Mouse (Mus musculus) liver (tissue): ENCODE measurements at regions not wholly inside any gene's neighbourhood (a gene's known extent, or its start where the extent isn't known, plus 50 kb on each side); places are given as distances from the start of the nearest gene placed in this dataset.
"Not testable (repeated sequence)": the region's sequence is repeated elsewhere in the genome, so short reads cannot be mapped to it uniquely, and the experiment has no call there.

Experiments used
- DNase-seq: peaks from one replicate; pipeline ENCODE4 v3.0.0-alpha.2; 2020; ENCODE audit warnings: mixed read lengths

DNA sequence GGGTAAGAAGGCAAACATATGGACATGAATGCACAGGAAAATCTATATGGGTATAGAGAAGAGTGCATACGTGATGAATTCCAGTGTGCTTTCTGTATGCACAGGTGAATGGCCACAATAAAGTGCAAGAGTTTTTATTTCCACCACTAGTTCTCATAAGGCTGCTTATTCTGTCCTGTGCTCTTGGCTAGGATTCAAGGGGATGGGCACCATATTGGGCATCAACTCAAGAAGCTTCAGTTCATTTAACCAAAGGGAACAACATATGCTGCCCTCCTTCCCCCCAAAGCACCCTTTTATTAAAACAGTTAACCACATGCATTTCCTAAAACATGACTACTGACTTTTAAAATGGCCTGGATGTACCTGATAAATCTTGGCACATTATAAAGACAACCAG lies 356.2 kb downstream of the Fut8 start:
- no peak for DNase-seq

GRCm38 (mm10) chr12:77594657-77595056 lies 356.7 kb downstream of the Fut8 start:
- DNase-seq = no peak

- DNase-seq = no peak
These were observed 357.9 kb downstream of the Fut8 start for GRCm38 (mm10) chr12:77595821-77596220.

DNA sequence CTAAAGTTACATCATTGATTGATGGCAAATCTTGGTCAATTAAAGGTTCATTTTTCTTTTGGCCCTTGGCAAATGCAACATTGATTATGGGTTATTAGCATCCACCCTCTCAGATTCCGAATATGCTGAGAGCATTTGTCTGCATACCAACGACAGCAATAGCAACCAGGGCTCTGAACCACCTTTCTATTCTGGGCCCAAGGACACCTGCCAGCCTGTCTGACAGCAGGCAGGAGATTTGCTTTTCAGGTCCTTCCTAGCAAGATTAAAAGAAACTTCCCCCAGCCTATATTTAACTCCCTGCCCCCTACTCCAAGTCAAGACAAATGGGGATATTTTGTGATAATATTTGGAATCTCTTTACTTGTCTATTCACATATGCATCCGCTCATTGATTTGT lies 358.8 kb downstream of the Fut8 start:
- no peak for DNase-seq

- DNase-seq = peak; percentile 10
These were observed 359.9 kb downstream of the Fut8 start for GRCm38 (mm10) chr12:77597627-77598333.

DNA sequence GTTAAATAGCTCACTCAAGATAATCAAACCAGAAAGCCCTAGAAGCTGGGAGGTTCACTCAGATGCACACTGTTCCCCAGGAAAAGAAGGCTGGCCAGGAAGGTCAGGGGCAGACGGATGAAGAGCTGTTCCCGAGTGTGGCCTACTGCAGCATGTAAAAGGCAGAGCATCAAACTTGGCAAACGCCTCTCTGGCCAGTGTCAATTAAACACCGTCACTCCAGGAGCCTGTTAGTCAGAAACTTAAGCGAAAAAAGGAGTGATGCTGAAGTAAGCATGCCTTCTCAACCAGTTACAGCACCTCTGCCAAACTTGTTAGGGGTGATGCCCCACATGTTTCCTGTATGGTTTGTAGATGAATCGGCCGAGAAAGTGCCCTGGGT lies 360.4 kb downstream of the Fut8 start:
- DNase-seq = no peak

GRCm38 (mm10) chr12:77599391-77599790 lies 361.5 kb downstream of the Fut8 start:
- DNase-seq = no peak

DNA sequence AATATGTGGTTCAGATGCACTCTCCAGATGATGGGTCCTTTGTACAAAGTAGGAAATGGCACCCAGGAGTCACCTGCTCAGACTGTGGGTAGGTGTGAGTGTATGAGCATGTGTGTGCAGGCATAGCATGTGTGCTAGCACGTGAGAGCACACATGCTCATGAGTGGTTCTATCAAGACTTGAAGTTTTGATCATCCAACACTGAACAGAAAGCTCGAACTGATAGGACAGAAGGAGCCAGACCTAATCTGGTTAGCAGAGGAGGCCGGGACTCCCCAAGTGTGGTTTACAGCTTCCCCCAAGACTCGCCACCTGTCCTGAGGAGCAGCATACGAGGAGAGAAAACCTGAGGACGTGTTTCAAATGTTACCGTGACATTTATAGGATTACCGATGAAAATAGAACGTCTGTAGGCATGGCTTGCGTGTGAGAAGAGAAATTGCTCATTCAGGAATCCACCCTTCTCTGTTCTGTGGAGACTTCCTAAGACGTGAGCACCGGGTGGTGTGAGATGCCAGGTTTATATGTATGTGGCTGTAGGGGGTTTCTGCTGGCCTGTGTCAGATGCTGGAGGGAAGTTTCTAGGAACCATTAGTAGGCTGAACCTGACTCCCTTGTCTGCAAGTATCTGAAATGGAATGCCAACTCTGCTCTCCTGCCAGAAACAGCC lies 366.0 kb downstream of the Fut8 start:
- DNase-seq = no peak

DNA sequence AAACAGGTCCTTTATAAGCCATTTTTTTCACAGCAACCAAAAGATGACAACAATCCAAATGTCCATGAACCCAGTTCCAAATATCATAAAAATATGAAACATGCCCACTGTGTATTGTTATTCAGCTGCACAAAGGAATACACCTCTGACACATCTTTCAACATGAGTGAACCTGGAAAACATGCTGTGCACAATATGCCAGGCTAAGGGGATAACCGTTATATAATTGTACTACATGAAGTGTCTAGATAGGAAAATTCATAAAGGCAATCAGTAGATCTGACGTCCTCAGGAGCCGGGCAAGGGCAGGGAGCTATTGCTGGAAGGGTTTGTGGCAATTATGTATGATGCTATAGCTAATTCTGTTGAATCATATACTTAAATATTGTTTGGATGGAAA lies 379.6 kb downstream of the Fut8 start:
- no peak for DNase-seq

- no peak for DNase-seq
These were observed 384.3 kb downstream of the Fut8 start for GRCm38 (mm10) chr12:77622243-77622642.

DNA sequence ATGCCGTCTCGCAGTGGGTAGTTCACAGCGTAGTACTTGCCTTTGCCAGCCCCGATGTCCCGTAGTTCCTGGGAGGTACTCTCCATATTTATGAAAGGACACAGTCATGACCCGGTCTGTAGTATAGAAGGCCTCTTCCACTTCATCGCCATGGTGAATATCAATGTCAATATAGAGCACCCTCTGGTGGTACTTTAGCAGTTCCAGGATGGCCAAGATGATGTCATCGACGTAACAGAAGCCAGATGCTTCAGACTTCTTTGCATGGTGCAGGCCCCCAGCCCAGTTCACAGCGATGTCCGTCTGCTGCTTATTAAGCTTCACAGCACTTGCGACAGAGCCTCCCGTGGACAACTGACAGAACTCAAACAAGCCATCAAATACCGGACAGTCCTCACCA lies 386.4 kb downstream of the Fut8 start:
- not testable (repeated sequence) for DNase-seq

GRCm38 (mm10) chr12:77628358-77628850 lies 390.5 kb downstream of the Fut8 start:
- DNase-seq = no peak

DNA sequence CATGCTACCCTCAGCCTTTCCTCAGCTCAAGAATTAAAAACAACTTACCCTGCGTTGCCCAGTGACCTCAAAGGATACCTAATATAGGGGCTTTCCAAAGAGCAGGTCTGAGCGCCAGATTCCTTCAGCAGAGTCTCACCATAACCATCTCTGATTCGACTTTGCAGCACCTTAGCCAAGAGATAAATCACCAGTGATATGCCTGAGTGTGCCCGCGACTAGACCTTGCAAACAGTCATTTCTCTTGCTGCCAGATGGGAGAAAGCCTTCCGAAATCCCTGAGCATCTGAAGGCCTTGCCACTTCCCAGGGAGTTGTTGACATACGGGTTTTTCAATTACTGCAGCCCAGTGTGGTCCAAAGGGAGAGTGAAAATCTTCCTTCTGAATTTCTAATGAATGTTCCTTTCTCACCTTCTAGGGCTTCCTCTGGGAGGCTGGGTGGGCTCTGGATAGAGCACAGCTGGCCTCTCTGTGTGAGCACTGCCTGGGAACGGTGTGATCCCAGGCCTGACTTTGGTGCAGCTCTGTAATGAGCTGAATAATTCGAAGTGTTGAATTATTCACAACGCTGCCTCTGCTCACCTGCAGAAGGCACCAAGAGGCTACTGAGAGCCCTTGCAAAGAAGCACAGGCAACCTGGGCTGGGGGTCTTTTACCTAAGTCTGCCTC lies 396.2 kb downstream of the Fut8 start:
- no peak for DNase-seq

DNA sequence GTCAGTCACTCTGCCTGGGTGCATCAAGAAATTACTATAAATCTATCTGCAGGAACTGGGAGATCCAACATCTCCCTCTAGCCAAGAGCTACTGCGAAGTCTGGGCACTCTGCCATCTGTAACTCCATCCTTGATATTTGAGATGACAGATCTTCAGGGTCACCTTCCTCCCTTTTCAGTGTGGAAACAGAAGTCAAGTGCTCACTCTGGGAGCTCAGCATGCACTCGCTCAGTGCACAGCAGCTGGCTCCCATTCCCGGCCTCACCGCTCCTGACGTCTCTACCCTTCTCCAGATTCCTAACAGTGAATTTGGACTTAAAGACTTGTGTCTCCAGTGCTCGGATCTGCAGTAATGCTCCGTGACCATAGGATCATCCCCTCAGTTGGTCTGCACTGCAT lies 400.3 kb downstream of the Fut8 start:
- peak; percentile 5 for DNase-seq

GRCm38 (mm10) chr12:77642336-77642735 lies 404.4 kb downstream of the Fut8 start:
- no peak for DNase-seq

GRCm38 (mm10) chr12:77647841-77648240 lies 409.9 kb downstream of the Fut8 start:
- DNase-seq = no peak

GRCm38 (mm10) chr12:77654282-77654681 lies 416.4 kb downstream of the Fut8 start:
- no peak for DNase-seq

DNA sequence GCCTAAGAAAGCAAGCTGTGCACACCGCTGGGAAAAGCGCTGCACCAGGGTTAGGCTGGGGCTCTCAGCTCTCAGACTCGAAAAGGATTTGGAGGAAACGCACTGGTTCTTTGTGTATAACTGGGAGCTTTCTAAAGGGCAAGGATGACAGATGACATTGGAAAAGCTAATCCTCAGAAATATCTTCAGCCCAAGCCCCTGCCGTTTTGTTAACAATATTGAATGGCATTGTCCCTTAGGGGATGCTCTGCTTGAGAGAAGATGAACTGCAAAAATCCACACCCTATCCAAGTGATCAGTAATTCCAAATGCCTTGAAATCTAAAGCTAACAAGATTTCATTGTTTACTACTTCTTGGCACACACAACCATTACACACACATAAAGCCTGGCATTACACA lies 419.1 kb downstream of the Fut8 start:
- DNase-seq = no peak

DNA sequence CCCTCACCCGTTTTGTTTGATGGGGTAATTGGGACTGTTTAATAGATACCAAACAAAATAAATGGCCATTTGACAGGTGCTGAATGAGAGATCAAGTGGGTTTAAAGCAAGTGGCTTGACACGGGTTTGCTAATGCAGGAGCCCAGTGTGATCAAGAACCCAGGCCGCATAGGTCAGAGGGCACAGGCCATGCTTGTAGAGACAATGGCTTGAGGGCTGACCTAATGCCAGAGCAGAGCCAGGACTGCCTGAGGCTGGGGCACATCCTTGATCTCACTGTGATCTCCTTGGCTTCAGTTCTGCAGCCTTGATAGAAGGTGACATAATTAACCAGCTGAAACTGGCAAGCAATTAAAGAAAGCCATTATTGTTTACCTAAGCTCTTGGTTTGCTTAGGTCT lies 420.0 kb downstream of the Fut8 start:
- no peak for DNase-seq

GRCm38 (mm10) chr12:77663180-77663579 lies 425.3 kb downstream of the Fut8 start:
- DNase-seq = no peak

DNA sequence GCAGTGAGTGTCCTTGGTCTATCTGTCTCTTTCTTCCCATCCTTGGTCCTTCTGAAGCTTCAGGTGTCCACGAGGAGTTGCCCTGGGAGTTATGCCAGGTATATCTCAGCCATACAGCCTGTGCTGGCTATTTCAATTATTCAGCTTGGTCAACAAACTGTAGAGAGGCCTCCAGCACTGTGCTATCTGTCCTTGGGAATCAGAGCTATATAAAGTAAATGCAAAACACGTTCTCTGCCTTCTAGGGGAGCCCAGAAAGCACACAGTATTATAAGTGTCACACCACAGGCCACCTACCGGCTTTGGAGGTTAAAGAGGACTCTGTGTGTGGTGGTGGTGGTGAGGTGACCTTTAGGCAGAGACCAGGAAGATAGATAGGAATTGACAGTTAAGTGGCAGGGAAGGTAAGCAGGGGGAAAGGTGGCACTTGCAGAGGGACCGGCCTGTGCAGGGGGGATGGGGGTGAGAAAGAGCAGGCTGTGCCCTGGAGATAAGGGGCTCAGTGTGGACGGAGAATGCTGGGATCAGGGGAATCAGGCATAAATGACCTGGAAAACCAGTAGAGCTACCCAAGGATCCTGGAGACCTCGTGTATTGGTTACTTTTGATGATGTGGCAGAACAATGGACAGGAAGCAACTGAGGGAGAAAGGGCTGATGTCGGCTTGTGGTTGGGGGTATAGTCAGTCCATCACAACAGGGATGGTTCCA lies 425.9 kb downstream of the Fut8 start:
- DNase-seq = no peak

DNA sequence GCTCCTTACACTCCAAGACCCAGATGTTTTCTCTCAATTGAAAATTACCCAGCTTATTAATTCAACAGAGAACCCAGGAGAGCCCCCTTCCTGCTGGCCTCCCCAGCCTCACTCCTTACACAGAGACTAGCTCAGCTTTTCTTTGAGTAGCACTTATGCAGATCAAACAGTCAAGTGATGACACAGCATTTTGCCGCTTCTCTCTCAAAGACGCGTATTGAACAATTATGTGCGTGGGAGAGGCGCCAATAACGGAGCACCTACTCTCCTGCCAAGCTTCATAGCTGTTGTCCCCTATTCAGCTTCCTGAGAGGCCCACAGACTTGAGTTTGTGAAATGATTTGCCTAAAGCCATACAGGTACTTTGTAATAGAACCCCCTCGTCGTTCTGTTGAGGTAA lies 428.5 kb downstream of the Fut8 start:
- no peak for DNase-seq

DNA sequence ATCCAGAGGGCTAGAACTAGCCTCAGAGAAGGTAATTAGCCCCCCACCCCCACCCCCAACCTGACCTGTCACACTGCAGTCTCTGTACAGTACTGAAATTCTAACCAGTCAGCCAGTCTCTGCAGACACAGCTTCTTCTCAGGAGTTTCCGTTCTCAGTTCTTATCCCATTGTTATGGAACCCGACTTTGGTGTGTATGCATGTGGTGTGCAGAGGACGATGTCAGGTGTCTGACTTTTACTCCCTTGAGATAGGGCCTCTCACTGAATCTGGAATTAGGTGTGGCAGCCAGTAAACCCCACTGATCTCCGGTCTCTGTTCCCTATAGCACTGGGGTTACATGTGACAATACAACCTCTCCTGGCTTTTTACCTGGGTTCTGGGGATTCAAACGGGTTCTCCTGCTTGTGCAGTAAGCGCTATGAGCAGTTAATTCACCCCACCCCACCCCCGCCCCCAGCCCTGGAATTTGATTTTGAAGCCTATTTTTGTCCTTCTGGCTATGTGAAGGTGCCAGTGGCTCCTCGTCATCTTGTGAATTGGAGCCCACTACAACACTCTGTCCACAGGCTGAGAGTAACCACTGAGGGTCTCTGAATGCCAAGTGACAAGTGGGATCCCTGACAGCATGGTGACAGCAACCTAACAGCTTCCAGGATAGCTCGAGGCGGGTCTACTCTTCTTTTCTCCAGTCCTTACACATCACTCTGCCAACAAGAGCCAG lies 429.4 kb downstream of the Fut8 start:
- DNase-seq = no peak
